Mouse (Mus musculus) small intestine, adult 2 months (tissue): Measurements from ENCODE around the gene Hdac1.

ENCODE experiments used
- CTCF ChIP-seq: fragments of 200-500 bp; IDR thresholded peaks from 2 replicates; pipeline ENCODE4 v1.5.1; 2012; ENCODE audit warnings: low read depth, mild to moderate bottlenecking, control low read depth, inconsistent platforms, low read length, moderate library complexity, mixed read lengths; ENCODE audit not compliant: insufficient replicate concordance, insufficient read length; ENCODE audit errors: extremely low read depth
- POLR2A ChIP-seq: fragments of 200-500 bp; IDR thresholded peaks from 2 replicates; pipeline ENCODE4 v1.6.1; 2012; ENCODE audit warnings: low read depth, mild to moderate bottlenecking, control low read depth, inconsistent platforms, low read length, moderate library complexity

DNA sequence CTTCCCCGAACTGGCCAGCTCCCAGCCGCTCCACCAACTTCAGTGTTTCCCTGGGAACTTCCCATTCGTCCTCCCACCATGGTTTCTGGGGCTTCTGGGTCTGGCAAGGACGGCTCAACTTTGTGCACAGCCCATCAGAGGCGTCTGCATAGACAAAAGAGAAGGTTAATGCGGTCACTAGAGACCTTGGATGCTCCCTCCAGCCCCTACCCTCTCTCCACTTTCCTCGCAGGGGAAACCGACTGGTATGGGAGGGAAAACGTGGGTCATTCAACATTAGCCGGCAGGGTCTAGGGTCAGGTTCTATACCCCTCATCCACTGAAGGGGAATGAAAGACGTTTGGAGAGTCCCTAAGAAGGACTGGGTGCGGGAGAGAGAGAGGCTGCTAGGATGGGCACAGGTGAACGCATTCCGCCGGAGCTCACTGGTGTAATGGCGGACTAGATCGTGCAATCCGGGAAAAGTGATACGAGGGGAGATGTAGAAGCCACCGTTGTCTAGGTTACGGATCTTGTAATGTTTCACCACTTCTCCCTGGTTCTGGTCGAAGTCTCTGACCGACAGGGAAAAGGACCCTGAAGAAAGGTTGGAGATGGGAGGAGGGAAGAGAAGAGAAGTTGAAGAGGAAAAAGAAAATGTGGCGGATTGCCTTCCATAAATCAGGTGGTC lies 13.5 kb upstream of the Hdac1 start:
- TF ChIP-seq POLR2A (no peak), CTCF (no peak)
